ENCODE assay signal across 25 mouse cellular contexts in genomic region chr8:12240143-12240542, GRCm38 (mm10). TPM values are rescaled to one million over a fixed set of nuclear protein-coding genes. Genes with fewer than 3 reads are reported as not detected.
DNase-seq lines count a peak whose midpoint lies in the region; ATAC-seq and TF ChIP-seq lines count a peak whose summit lies in the region.
"Had no signal": no experiment of that assay in that cellular context is flagged by ENCODE, and none has a peak within 500 bp of the region (broad histone marks: within the 10 kb centered on the region; RNA-seq: fewer than 3 reads in every experiment).

No protein-coding gene starts in this region.

- peak; percentile 37 to 50 for DNase-seq in cerebellum, postnatal 10 days
- no peak for DNase-seq in cerebellum, adult 11-12 months
- no peak for DNase-seq in hindbrain, embryonic 11.5 days (ENCODE audit: low spot score)
- no peak for DNase-seq in midbrain, embryonic 10.5 days (ENCODE audit: low spot score)
- peak; percentile 31 for DNase-seq in midbrain, postnatal 0 days (ENCODE audit: low spot score)
- DNase-seq: adrenal gland, adult 8-10 months; adrenal gland, postnatal 36 days; B cell, adult 2 months; cerebellum, adult 9-10 months; gastrocnemius, postnatal 10 days; heart, adult 18-20 months; heart, postnatal 10 days; heart, postnatal 4 days had no signal

- H3K9me3 ChIP-seq in hindbrain, embryonic 15.5 days = no peaks in the 10 kb centered on the region
- no peaks in the 10 kb centered on the region for H3K9me3 ChIP-seq in hindbrain, embryonic 11.5 days (ENCODE audit: control insufficient read depth, low read length)
- H3K9me3 ChIP-seq in midbrain, embryonic 10.5 days (replicated peaks) = no peaks in the 10 kb centered on the region
- no peaks in the 10 kb centered on the region for H3K9me3 ChIP-seq in midbrain, embryonic 13.5 days
- H3K9me3 ChIP-seq in midbrain, postnatal 0 days (ENCODE audit: low read length) = no peaks in the 10 kb centered on the region
- H3K9me3 ChIP-seq: embryonic facial prominence, embryonic 10.5 days; G1E; heart, embryonic 10.5 days had no signal

- H3K4me3 ChIP-seq in hindbrain, embryonic 15.5 days = no peak overlapping the region
- no peak overlapping the region for H3K4me3 ChIP-seq in hindbrain, embryonic 11.5 days (ENCODE audit: low read depth, low read length)
- H3K4me3 ChIP-seq in midbrain, embryonic 10.5 days = no peak overlapping the region
- no peak overlapping the region for H3K4me3 ChIP-seq in midbrain, embryonic 13.5 days (replicated peaks)
- H3K4me3 ChIP-seq in midbrain, postnatal 0 days (ENCODE audit: low read depth, low read length) = no peak overlapping the region
- H3K4me3 ChIP-seq: embryonic facial prominence, embryonic 10.5 days; heart, embryonic 10.5 days had no signal

- no peak overlapping the region for H3K4me2 ChIP-seq in hindbrain, embryonic 15.5 days
- H3K4me2 ChIP-seq in hindbrain, embryonic 11.5 days (replicated peaks; ENCODE audit: low read depth, low read length) = no peak overlapping the region
- H3K4me2 ChIP-seq in midbrain, embryonic 13.5 days (replicated peaks) = no peak overlapping the region
- H3K4me2 ChIP-seq in midbrain, postnatal 0 days (ENCODE audit: low read depth, low read length, poor library complexity, severe bottlenecking) = no peak overlapping the region

- 0 out of 2 replicates have a peak, but pooled peaks have one; percentile 34 for ATAC-seq in hindbrain, embryonic 15.5 days (ENCODE audit: low FRiP score, low read depth)
- no peak for ATAC-seq in hindbrain, embryonic 11.5 days (ENCODE audit: low FRiP score)
- ATAC-seq in midbrain, embryonic 13.5 days = no peak
- ATAC-seq in midbrain, postnatal 0 days (ENCODE audit: low FRiP score) = no peak
- ATAC-seq: CD4-positive, CD25-positive, alpha-beta regulatory T cell, adult 4 months; forebrain, embryonic 14.5 days; inflammation-experienced regulatory T-cells, adult 6 months; intestine, postnatal 0 days had no signal

- no peaks in the 10 kb centered on the region for H3K36me3 ChIP-seq in hindbrain, embryonic 15.5 days
- no peaks in the 10 kb centered on the region for H3K36me3 ChIP-seq in hindbrain, embryonic 11.5 days (ENCODE audit: control insufficient read depth, insufficient read depth, low read length)
- no peaks in the 10 kb centered on the region for H3K36me3 ChIP-seq in midbrain, embryonic 10.5 days
- H3K36me3 ChIP-seq in midbrain, embryonic 13.5 days = no peaks in the 10 kb centered on the region
- H3K36me3 ChIP-seq in midbrain, postnatal 0 days (ENCODE audit: insufficient read depth, low read length) = no peaks in the 10 kb centered on the region
- H3K36me3 ChIP-seq: embryonic facial prominence, embryonic 10.5 days; G1E; heart, embryonic 10.5 days had no signal

- peaks cover 4% of the 10 kb centered on the region; the same call in 1 of the 2 replicates for H3K27me3 ChIP-seq in hindbrain, embryonic 15.5 days
- H3K27me3 ChIP-seq in hindbrain, embryonic 11.5 days (ENCODE audit: control insufficient read depth, insufficient read depth, low read length) = no peaks in the 10 kb centered on the region
- H3K27me3 ChIP-seq in midbrain, embryonic 10.5 days (ENCODE audit: low read depth, poor library complexity, severe bottlenecking) = peaks cover 27% of the 10 kb centered on the region; the same call in 1 of the 2 replicates
- peaks cover 7% of the 10 kb centered on the region; the same call in 1 of the 2 replicates for H3K27me3 ChIP-seq in midbrain, embryonic 13.5 days
- 0 out of 2 replicates have a peak, but pooled peaks cover 4% of the 10 kb centered on the region for H3K27me3 ChIP-seq in midbrain, postnatal 0 days (ENCODE audit: insufficient read depth, low read length)

- H3K27ac ChIP-seq in hindbrain, embryonic 15.5 days (replicated peaks) = no peak overlapping the region
- H3K27ac ChIP-seq in hindbrain, embryonic 11.5 days (ENCODE audit: low read depth, low read length) = no peak overlapping the region
- H3K27ac ChIP-seq in midbrain, embryonic 10.5 days (replicated peaks) = peak overlapping the region; percentile 24; the same call in 1 of the 2 replicates
- H3K27ac ChIP-seq in midbrain, embryonic 13.5 days = no peak overlapping the region
- H3K27ac ChIP-seq in midbrain, postnatal 0 days (ENCODE audit: low read depth, low read length) = no peak overlapping the region
- H3K27ac ChIP-seq: embryonic facial prominence, embryonic 10.5 days; heart, embryonic 10.5 days had no signal

- WGBS in hindbrain, embryonic 15.5 days = 44% methylated on average over 9 of the region's 9 CpGs
- 56% methylated on average over 9 of the region's 9 CpGs for WGBS in hindbrain, embryonic 11.5 days
- WGBS in midbrain, embryonic 10.5 days = 56% methylated on average over 9 of the region's 9 CpGs
- 57% methylated on average over 9 of the region's 9 CpGs for WGBS in midbrain, embryonic 13.5 days
- 57% methylated on average over 9 of the region's 9 CpGs for WGBS in midbrain, postnatal 0 days

- H3K9ac ChIP-seq in hindbrain, embryonic 15.5 days = no peak overlapping the region
- no peak overlapping the region for H3K9ac ChIP-seq in hindbrain, embryonic 11.5 days (ENCODE audit: low read depth, low read length)
- no peak overlapping the region for H3K9ac ChIP-seq in midbrain, embryonic 13.5 days (replicated peaks)
- H3K9ac ChIP-seq in midbrain, postnatal 0 days (replicated peaks; ENCODE audit: low read length, poor library complexity, severe bottlenecking) = no peak overlapping the region

- 0 out of 2 replicates have a peak, but pooled peaks cover 6% of the 10 kb centered on the region for H3K4me1 ChIP-seq in hindbrain, embryonic 15.5 days (replicated peaks)
- H3K4me1 ChIP-seq in hindbrain, embryonic 11.5 days (replicated peaks; ENCODE audit: control insufficient read depth, insufficient read depth, low read length) = 0 out of 2 replicates have a peak, but pooled peaks cover 3% of the 10 kb centered on the region
- H3K4me1 ChIP-seq in midbrain, embryonic 10.5 days = peaks cover 21% of the 10 kb centered on the region
- peaks cover 14% of the 10 kb centered on the region for H3K4me1 ChIP-seq in midbrain, embryonic 13.5 days (replicated peaks)
- H3K4me1 ChIP-seq in midbrain, postnatal 0 days (ENCODE audit: insufficient read depth, low read length) = no peaks in the 10 kb centered on the region
- H3K4me1 ChIP-seq: heart, embryonic 10.5 days had no signal

- no peak for TF ChIP-seq CTCF in midbrain, postnatal 0 days (IDR thresholded peaks at IDR 0.05)

RNA-seq across cellular contexts. Expression of gene A230072I06Rik, which starts 38.5 kb away (rescaled TPM):
- polyA plus RNA-seq in hindbrain, embryonic 15.5 days (2015; fragmentation: Nextera tagmentation; extraction: Ambion mirVana) = 0.10 and 0.20 TPM in 2 replicates
- polyA plus RNA-seq in hindbrain, embryonic 11.5 days (2014; fragmentation: Nextera tagmentation; extraction: Ambion mirVana) = not detected in 2 replicates
- polyA plus RNA-seq in midbrain, embryonic 10.5 days (2016; fragmentation: Nextera tagmentation; extraction: Ambion mirVana) = not detected in 2 replicates
- 0.13 TPM in 1 of 2 replicates, not detected in the other for polyA plus RNA-seq in midbrain, embryonic 13.5 days (2015; fragmentation: Nextera tagmentation; extraction: Ambion mirVana)
- total RNA-seq in midbrain, postnatal 0 days (2014; rRNA removed) = 0.24 TPM in 1 of 2 replicates, not detected in the other
- not detected in 2 replicates for polyA plus RNA-seq in midbrain, postnatal 0 days (2015; fragmentation: Nextera tagmentation; extraction: Ambion mirVana)
- total RNA-seq: adrenal gland, adult 8-10 months; adrenal gland, postnatal 36 days; gastrocnemius, postnatal 10 days; gastrocnemius, postnatal 4 days; heart, adult 18-20 months; heart, postnatal 10 days; heart, postnatal 4 days had no signal
- polyA plus RNA-seq: CD4-positive, CD25-positive, alpha-beta regulatory T cell, adult 4 months; embryonic facial prominence, embryonic 10.5 days; embryonic facial prominence, embryonic 14.5 days; forebrain, embryonic 14.5 days; G1E; heart, embryonic 10.5 days; heart, embryonic 14.5 days; inflammation-experienced regulatory T-cells, adult 6 months; intestine, postnatal 0 days had no signal

Comparison
In these comparisons a context has a peak if more than half of its experiments do, and no peak if none do; other contexts are left out.
1. DNase-seq: peak in cerebellum, postnatal 10 days (2 of 2) and midbrain, postnatal 0 days (single experiment); none in cerebellum, adult 11-12 months (single experiment), hindbrain, embryonic 11.5 days (single experiment) and midbrain, embryonic 10.5 days (single experiment).